Mouse (Mus musculus) forebrain, embryonic 15.5 days (tissue): ENCODE data around the gene Vps18. TPM values are rescaled to one million over a fixed set of nuclear protein-coding genes. Genes with fewer than 3 reads are reported as not detected.
A peak's percentile ranks its signal among the peaks of the same experiment; 100 is the strongest.

Experiments
- ATAC-seq: fragments of 200-750 bp; cut with Nextera tagmentation; replicated peaks from 2 replicates; pipeline ENCODE4 v1.8.0; 2017; ENCODE audit warnings: mild to moderate bottlenecking, moderate TSS enrichment, moderate library complexity
- H3K27ac ChIP-seq: fragments of 300-500 bp; sonication (generic); replicated peaks from 2 replicates; pipeline ENCODE4 v1.5.1; 2015; ENCODE audit warnings: mild to moderate bottlenecking, inconsistent platforms
- H3K27me3 ChIP-seq: fragments of 300-500 bp; sonication (generic); 2 replicates; pipeline ENCODE4 v1.6.1; 2015; ENCODE audit warnings: inconsistent platforms
- H3K36me3 ChIP-seq: fragments of 300-500 bp; sonication (generic); 2 replicates; pipeline ENCODE4 v1.6.1; 2015; ENCODE audit warnings: mild to moderate bottlenecking, inconsistent platforms
- H3K4me1 ChIP-seq: fragments of 300-500 bp; sonication (generic); 2 replicates; pipeline ENCODE4 v1.6.1; 2015; ENCODE audit warnings: inconsistent platforms
- H3K4me2 ChIP-seq: fragments of 300-500 bp; sonication (generic); replicated peaks from 2 replicates; pipeline ENCODE4 v1.6.1; 2015; ENCODE audit warnings: mild to moderate bottlenecking, inconsistent platforms
- H3K4me3 ChIP-seq: fragments of 300-500 bp; sonication (generic); 2 replicates; pipeline ENCODE4 v1.5.1; 2015; ENCODE audit warnings: mild to moderate bottlenecking, inconsistent platforms
- H3K9ac ChIP-seq: fragments of 300-500 bp; sonication (generic); replicated peaks from 2 replicates; pipeline ENCODE4 v1.6.1; 2015; ENCODE audit warnings: mild to moderate bottlenecking, inconsistent platforms
- H3K9me3 ChIP-seq: fragments of 300-500 bp; sonication (generic); 2 replicates; pipeline ENCODE4 v1.6.1; 2016; ENCODE audit warnings: inconsistent platforms
- WGBS: fragments of 180-500 bp; shearing (Covaris S2); methylation state at CpG from one replicate; pipeline ENCODE4 v1.1.7; 2015; ENCODE audit warnings: mixed read lengths; 5-methylcytosine and 5-hydroxymethylcytosine counted together
- polyA plus RNA-seq: library from polyadenylated mRNA; unstranded; fragments of >200 nt; fragmentation: Nextera tagmentation; extraction: Ambion mirVana; gene quantifications from 2 replicates; pipeline ENCODE4 v1.2.1, GENCODE M21; 2015

Vps18 gene
- polyA plus RNA-seq, 1 experiment from 2014 or later: 31.1 TPM

- Histone ChIP-seq H3K9me3 (no peaks in the 10 kb centered on the region), H3K27me3 (peaks cover 86% of the 10 kb centered on the region), H3K4me2 (peak within 1 kb of the TSS; percentile 68), H3K4me1 (peaks cover 85% of the 10 kb centered on the region), H3K36me3 (no peaks in the 10 kb centered on the region), H3K9ac (peak within 1 kb of the TSS; percentile 41), H3K4me3 (peak within 1 kb of the TSS; percentile 46), H3K27ac (no peak within 1 kb of the TSS)
- under 1% methylated on average over 33 of the region's 33 CpGs for WGBS
- ATAC-seq: no peak
Observed at GRCm38 (mm10) chr2:119325568-119326143, 37.1 kb downstream of the Vps18 start, which contains the start of gene Dll4. Gene Dll4 (plus strand): TSS chr2:119325784.

- H3K4me1 ChIP-seq: peaks cover 81% of the 10 kb centered on the region
- H3K4me2 ChIP-seq: peak overlapping the region; percentile 68
- H3K4me3 ChIP-seq: peak overlapping the region; percentile 46
- no peaks in the 10 kb centered on the region for H3K9me3 ChIP-seq
- peaks cover 89% of the 10 kb centered on the region for H3K27me3 ChIP-seq
- H3K36me3 ChIP-seq: no peaks in the 10 kb centered on the region
- 1% methylated on average over 60 of the region's 61 CpGs for WGBS
- peak overlapping the region; percentile 41 for H3K9ac ChIP-seq
- no peak for ATAC-seq
- no peak overlapping the region for H3K27ac ChIP-seq
Observed at GRCm38 (mm10) chr2:119326161-119327101, 37.9 kb downstream of the Vps18 start.

- under 1% methylated on average over 30 of the region's 30 CpGs for WGBS
- no peaks in the 10 kb centered on the region for H3K9me3 ChIP-seq
- H3K4me1 ChIP-seq: peaks cover 75% of the 10 kb centered on the region
- peaks cover 91% of the 10 kb centered on the region for H3K27me3 ChIP-seq
- H3K4me2 ChIP-seq: peak overlapping the region; percentile 68
- H3K9ac ChIP-seq: peak overlapping the region; percentile 41
- peak overlapping the region; percentile 46 for H3K4me3 ChIP-seq
- no peak for ATAC-seq
- no peak overlapping the region for H3K27ac ChIP-seq
- no peaks in the 10 kb centered on the region for H3K36me3 ChIP-seq
Observed at GRCm38 (mm10) chr2:119327102-119327480, 38.6 kb downstream of the Vps18 start.

GRCm38 (mm10) chr2:119327942-119328526 lies 39.5 kb downstream of the Vps18 start:
- 11% methylated on average over 11 of the region's 11 CpGs for WGBS
- no peak overlapping the region for H3K9ac ChIP-seq

GRCm38 (mm10) chr2:119328546-119328945 lies 40.0 kb downstream of the Vps18 start:
- no peaks in the 10 kb centered on the region for H3K36me3 ChIP-seq
- no peak overlapping the region; the same call in 1 of the 2 replicates for H3K4me2 ChIP-seq
- WGBS: 29% methylated on average over 5 of the region's 5 CpGs
- no peak overlapping the region for H3K9ac ChIP-seq
- 0 out of 2 replicates have a peak overlapping the region, but pooled peaks have one; percentile 12 for H3K4me3 ChIP-seq
- no peak for ATAC-seq
- H3K27me3 ChIP-seq: peaks cover 80% of the 10 kb centered on the region
- no peak overlapping the region for H3K27ac ChIP-seq
- no peaks in the 10 kb centered on the region for H3K9me3 ChIP-seq
- H3K4me1 ChIP-seq: peaks cover 60% of the 10 kb centered on the region

More at GRCm38 (mm10) chr2:119327942-119328526, 39.5 kb downstream of the Vps18 start:
- Histone ChIP-seq H3K4me3 (peak overlapping the region; percentile 12; the same call in 1 of the 2 replicates), H3K9me3 (no peaks in the 10 kb centered on the region), H3K27ac (no peak overlapping the region), H3K36me3 (no peaks in the 10 kb centered on the region), H3K4me1 (peaks cover 65% of the 10 kb centered on the region), H3K4me2 (0 out of 2 replicates have a peak overlapping the region, but pooled peaks have one; percentile 68), H3K27me3 (peaks cover 85% of the 10 kb centered on the region)
- no peak for ATAC-seq

- H3K9ac ChIP-seq: no peak overlapping the region
- peaks cover 73% of the 10 kb centered on the region for H3K27me3 ChIP-seq
- H3K4me1 ChIP-seq: peaks cover 53% of the 10 kb centered on the region
- H3K27ac ChIP-seq: no peak overlapping the region
- H3K4me2 ChIP-seq: no peak overlapping the region
- ATAC-seq: no peak
- no peaks in the 10 kb centered on the region for H3K36me3 ChIP-seq
- 63% methylated on average over 3 of the region's 3 CpGs for WGBS
- H3K9me3 ChIP-seq: no peaks in the 10 kb centered on the region
- no peak overlapping the region for H3K4me3 ChIP-seq
Observed at GRCm38 (mm10) chr2:119329123-119329817, 40.7 kb downstream of the Vps18 start.

- no peaks in the 10 kb centered on the region for H3K9me3 ChIP-seq
- H3K36me3 ChIP-seq: no peaks in the 10 kb centered on the region
- peaks cover 39% of the 10 kb centered on the region for H3K4me1 ChIP-seq
- WGBS: 96% methylated on average over 8 of the region's 8 CpGs
- no peak overlapping the region for H3K4me2 ChIP-seq
- no peak overlapping the region for H3K27ac ChIP-seq
- H3K27me3 ChIP-seq: peaks cover 59% of the 10 kb centered on the region
- H3K4me3 ChIP-seq: no peak overlapping the region
- H3K9ac ChIP-seq: no peak overlapping the region
- ATAC-seq: no peak
Observed at GRCm38 (mm10) chr2:119330795-119331194, 42.3 kb downstream of the Vps18 start.

- Histone ChIP-seq H3K27ac (no peak overlapping the region), H3K9ac (no peak overlapping the region), H3K9me3 (no peaks in the 10 kb centered on the region), H3K36me3 (no peaks in the 10 kb centered on the region), H3K4me3 (no peak overlapping the region), H3K4me1 (peaks cover 25% of the 10 kb centered on the region), H3K4me2 (no peak overlapping the region), H3K27me3 (peaks cover 47% of the 10 kb centered on the region)
- WGBS: 82% methylated on average over 24 of the region's 24 CpGs
- no peak for ATAC-seq
Observed at GRCm38 (mm10) chr2:119332177-119332661, 43.7 kb downstream of the Vps18 start.

- Histone ChIP-seq H3K9me3 (no peaks in the 10 kb centered on the region), H3K4me3 (no peak overlapping the region), H3K4me1 (peaks cover 16% of the 10 kb centered on the region), H3K27me3 (peaks cover 29% of the 10 kb centered on the region), H3K4me2 (no peak overlapping the region), H3K9ac (no peak overlapping the region), H3K36me3 (no peaks in the 10 kb centered on the region), H3K27ac (no peak overlapping the region)
- WGBS: 70% methylated on average over 1 of the region's 1 CpGs
- ATAC-seq: no peak
Observed at GRCm38 (mm10) chr2:119334135-119334534, 45.6 kb downstream of the Vps18 start.

GRCm38 (mm10) chr2:119334964-119335525 lies 46.5 kb downstream of the Vps18 start:
- no peak overlapping the region for H3K27ac ChIP-seq
- H3K4me2 ChIP-seq: no peak overlapping the region

GRCm38 (mm10) chr2:119335535-119335934 lies 47.0 kb downstream of the Vps18 start:
- no peak overlapping the region for H3K9ac ChIP-seq
- WGBS: 88% methylated on average over 1 of the region's 1 CpGs
- peaks cover 18% of the 10 kb centered on the region for H3K27me3 ChIP-seq
- no peak overlapping the region for H3K4me2 ChIP-seq
- no peak overlapping the region for H3K27ac ChIP-seq
- H3K9me3 ChIP-seq: no peaks in the 10 kb centered on the region
- peaks cover 9% of the 10 kb centered on the region for H3K4me1 ChIP-seq
- no peaks in the 10 kb centered on the region for H3K36me3 ChIP-seq
- no peak overlapping the region for H3K4me3 ChIP-seq
- ATAC-seq: no peak

More at GRCm38 (mm10) chr2:119334964-119335525, 46.5 kb downstream of the Vps18 start:
- no peaks in the 10 kb centered on the region for H3K9me3 ChIP-seq
- H3K9ac ChIP-seq: no peak overlapping the region
- H3K27me3 ChIP-seq: peaks cover 23% of the 10 kb centered on the region
- H3K4me1 ChIP-seq: peaks cover 10% of the 10 kb centered on the region
- WGBS: 75% methylated on average over 7 of the region's 7 CpGs
- no peak overlapping the region for H3K4me3 ChIP-seq
- ATAC-seq: no peak
- no peaks in the 10 kb centered on the region for H3K36me3 ChIP-seq
